Mouse (Mus musculus) liver, adult (tissue): ENCODE measurements around the gene Olfr466.

Experiments used
- GATA4 ChIP-seq: IDR thresholded peaks from 2 replicates; pipeline ENCODE4 v1.6.1; 2014; ENCODE audit warnings: mild to moderate bottlenecking, low read length; ENCODE audit not compliant: insufficient replicate concordance

Gene Olfr466

GRCm38 (mm10) chr13:65149940-65150339, at the start of gene Olfr466:
Gene Olfr466 (plus strand): TSS chr13:65150240.
- TF ChIP-seq GATA4: no peak

- TF ChIP-seq GATA4: no peak
Observed at GRCm38 (mm10) chr13:65100678-65101077, 49.4 kb upstream of the Olfr466 start.

DNA sequence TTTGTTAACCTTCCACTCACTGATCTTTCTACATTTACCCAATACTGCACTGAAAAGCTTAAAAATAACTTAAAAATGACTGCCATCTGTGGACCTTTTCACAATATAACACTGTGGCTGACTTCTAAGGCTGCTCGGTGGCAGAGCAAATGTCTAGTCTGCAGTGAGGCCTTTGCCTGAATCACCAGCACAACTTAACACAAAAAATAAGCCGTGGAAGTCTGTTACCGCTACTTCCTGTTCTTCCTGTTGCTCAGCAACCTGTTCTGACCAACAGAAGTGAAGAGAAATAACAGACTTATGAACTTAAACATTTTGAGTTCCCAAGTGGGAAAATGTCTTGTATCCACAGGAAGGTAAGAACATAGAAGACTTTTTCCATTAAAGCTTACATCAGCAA, 48.8 kb upstream of the Olfr466 start:
- no peak for TF ChIP-seq GATA4

- no peak for TF ChIP-seq GATA4
Observed at GRCm38 (mm10) chr13:65111961-65112360, 38.1 kb upstream of the Olfr466 start.

- no peak for TF ChIP-seq GATA4
Observed at GRCm38 (mm10) chr13:65112459-65113110, 37.5 kb upstream of the Olfr466 start, which contains the start of gene Mfsd14b. Gene Mfsd14b (minus strand): TSS chr13:65112975.

GRCm38 (mm10) chr13:65113239-65113638, 36.8 kb upstream of the Olfr466 start:
- TF ChIP-seq GATA4: no peak

- no peak for TF ChIP-seq GATA4
Observed at GRCm38 (mm10) chr13:65120984-65121383, 29.1 kb upstream of the Olfr466 start.

GRCm38 (mm10) chr13:65122111-65122510, 27.9 kb upstream of the Olfr466 start:
- no peak for TF ChIP-seq GATA4

- no peak for TF ChIP-seq GATA4
Observed at GRCm38 (mm10) chr13:65127063-65127847, 22.8 kb upstream of the Olfr466 start.

GRCm38 (mm10) chr13:65137789-65138188, 12.3 kb upstream of the Olfr466 start, which contains the start of gene Olfr465-ps1:
Gene Olfr465-ps1 (plus strand): TSS chr13:65138089.
- no peak for TF ChIP-seq GATA4

DNA sequence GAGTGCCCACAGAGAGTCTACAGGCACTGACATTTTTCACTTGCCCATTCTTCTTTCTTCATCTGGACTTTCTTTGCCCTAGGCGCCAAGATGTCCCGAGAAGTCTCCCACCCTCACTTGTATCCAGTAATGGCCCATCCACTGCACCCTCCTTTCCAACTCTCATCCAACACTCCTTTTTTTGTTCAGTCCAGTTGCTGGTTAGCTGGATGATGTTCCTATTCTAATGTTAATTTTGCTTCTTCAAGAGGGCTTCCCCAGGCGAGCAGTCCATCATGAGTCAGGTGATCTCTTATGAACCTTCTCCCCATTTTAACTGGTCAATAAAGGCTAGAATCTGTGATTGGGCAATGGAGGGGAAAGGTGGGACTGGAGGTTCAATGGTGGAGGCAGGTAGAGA, 24.1 kb downstream of the Olfr466 start:
- TF ChIP-seq GATA4: no peak

DNA sequence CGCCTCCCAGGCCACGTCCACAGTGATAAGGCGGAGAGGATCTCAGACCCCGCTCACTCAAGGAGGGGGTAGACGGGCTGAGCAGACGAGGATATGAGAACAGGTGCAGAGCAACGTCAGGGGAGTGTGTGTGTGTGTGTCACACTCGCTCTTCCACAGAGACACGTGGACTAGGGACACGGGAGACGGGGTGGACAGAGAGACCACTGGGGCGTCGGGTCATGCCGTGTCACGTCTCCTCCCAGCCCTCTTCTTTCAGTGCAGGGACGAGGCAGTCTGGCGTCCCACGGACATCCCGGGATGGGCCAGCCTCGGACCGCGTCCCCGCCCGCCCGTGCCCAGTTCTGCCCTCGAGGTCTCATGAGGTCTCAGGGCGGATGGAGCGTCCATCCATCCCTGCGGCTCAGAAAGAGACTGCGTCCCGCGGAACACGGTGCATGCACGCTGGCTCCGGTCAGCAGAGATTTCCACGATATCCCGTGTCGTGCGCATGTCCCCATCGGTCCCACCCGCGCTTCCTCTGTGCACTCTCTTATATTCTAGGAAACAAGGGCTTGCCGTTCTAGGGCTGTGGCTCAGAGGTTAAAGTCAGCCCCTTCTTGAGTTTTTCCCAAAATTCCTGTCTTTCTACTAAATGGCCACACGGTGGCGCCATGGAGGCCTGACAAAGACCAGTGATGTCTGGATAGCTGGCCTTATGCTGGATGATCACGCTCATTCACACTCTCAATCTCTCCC, 25.9 kb downstream of the Olfr466 start:
- TF ChIP-seq GATA4: no peak

DNA sequence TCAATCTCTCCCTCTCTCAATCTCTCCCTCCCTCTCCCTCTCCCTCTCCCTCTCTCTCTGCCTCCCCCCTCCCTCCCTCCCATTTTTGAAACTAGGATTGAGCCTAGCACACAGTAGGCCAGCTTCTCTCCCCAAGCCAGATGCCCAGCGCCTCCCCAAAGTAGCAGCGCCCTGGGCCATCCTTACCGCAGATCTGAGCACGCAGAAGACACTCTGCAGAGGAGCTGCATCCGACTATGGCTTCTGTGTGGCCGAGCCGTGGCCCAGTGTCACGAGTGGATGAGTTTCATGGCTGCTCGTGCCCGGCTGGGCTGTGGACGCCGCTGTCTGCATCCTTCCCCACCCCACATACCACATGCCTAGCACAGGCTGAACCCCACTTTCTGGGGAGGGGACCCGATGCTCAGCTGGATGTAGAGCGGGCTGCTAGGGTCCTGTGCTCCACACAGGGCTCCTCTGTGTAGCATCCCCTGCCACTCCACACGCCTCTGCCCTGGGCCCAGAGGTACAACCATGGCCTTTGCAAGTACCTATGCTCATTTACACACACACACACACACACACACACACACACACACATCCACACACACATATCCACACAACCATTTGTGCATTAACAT, 26.5 kb downstream of the Olfr466 start:
- TF ChIP-seq GATA4: no peak

DNA sequence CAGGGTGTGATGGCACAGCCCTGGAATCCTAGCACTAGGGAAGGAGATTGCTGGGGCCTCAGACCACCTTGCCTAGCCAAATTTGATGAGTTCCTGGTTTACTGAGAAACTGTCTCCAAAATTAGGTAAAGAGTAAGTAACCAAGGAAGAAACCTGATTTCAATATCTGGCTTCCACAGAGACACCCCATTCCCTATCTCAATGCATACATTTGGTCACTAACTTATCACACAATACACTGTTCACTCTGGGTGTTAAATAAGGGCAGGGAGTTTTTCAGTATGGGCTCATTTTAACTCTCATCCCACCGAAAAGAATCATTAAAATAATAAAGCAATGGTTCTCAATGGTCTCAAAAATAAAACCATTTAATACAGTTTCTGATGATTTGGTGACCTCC, 50.6 kb downstream of the Olfr466 start:
- no peak for TF ChIP-seq GATA4
